Mouse (Mus musculus) ES-E14 (cell line): Measurements from ENCODE around the gene Chst4.

ENCODE experiments used
- CHD2 ChIP-seq: IDR thresholded peaks from 2 replicates; pipeline ENCODE4 v1.6.1; 2014; ENCODE audit warnings: mild to moderate bottlenecking, low read depth, low read length, inconsistent platforms
- HCFC1 ChIP-seq: IDR thresholded peaks from 2 replicates; pipeline ENCODE4 v1.6.1; 2012; ENCODE audit warnings: low read length, inconsistent platforms, borderline replicate concordance; ENCODE audit not compliant: insufficient read depth
- MAFK ChIP-seq: IDR thresholded peaks from 2 replicates; pipeline ENCODE4 v1.6.1; 2014; ENCODE audit warnings: mild to moderate bottlenecking, low read depth, low read length, inconsistent platforms; ENCODE audit not compliant: insufficient read depth
- ZC3H11A ChIP-seq: IDR thresholded peaks from 2 replicates; pipeline ENCODE4 v1.6.1; 2012; ENCODE audit warnings: low read depth, mild to moderate bottlenecking, inconsistent platforms, low read length, borderline replicate concordance
- ZNF384 ChIP-seq: IDR thresholded peaks from 2 replicates; pipeline ENCODE4 v1.6.1; 2012; ENCODE audit warnings: low read depth, low read length, inconsistent platforms

DNA sequence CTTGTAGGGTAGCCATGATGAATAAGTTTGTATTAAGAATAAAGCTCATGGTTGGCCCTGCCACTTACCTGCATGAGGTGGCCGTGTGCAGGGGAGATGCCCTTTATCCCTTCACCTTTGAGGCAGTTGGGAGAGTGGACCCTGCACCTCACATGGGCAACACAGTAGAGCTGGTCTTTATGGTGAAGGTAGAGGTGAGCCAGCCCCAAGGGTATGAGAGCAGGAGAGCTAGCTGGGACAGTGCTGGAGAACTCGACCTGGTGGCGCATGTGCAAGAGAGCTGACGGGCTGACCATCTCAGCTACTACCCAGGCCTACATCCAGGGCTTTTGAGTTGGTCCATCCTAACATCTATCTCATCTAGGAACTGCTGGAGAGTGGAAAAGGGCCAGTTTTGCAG lies 26.1 kb upstream of the Chst4 start:
- TF ChIP-seq MAFK (no peak), ZC3H11A (no peak), ZNF384 (no peak), HCFC1 (no peak), CHD2 (no peak)
